Mouse (Mus musculus) ovary, postnatal 36 days (tissue): Measurements from ENCODE around the gene Hic2.
"Not testable (repeated sequence)": the region's sequence is repeated elsewhere in the genome, so short reads cannot be mapped to it uniquely, and the experiment has no call there.

Source experiments
- DNase-seq: peaks from one replicate; pipeline ENCODE4 v3.0.0; 2022; ENCODE audit warnings: low spot score, mixed read lengths

Hic2 gene

DNA sequence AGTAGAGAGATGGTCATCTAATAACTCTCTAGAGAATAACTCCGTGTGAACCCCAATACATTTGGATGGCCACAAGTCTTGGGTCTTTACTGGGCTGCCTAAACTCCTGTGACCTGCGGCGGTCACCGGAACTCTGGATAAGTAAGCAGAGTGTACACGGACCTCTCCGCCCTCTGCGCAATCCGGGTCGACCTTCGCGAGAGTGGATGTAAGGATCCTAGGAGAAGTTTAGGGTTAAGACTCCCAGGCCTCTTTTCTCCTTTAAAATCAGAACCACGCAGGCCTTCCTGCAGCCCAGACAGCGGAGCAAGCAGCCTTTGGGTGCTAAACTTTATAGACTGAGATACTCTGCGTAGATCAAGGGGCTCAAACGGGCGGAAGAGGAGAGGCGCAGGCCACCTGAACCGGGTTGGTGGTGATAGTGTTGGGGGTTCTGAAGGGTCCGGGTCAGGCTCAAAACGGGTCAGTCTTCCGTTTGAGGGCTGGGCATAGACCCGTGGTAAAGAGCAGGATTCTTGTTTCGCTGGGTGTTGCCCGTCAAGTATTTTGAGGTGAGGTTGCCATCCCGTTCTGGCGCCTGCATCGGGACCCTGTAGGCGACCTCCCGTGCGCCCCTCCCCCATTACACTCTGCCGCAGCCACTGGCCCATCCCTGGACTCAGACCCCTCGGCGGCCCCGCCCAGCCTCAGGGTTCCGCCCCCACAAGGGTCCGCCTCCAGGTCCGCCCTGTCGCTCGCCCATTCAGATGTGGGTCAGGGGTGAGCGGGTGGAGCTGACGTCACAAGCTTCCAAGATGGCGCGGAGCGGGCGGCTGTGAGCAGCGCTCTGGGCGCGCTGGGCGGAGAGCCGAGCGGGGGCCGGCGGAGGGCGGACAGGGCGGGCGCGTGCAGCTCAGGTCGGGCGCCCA is at the start of gene Hic2:
TSS of gene Hic2 (plus strand) at position 779 of the 908 bp plus-strand sequence.
- DNase-seq = peak; percentile 96

DNA sequence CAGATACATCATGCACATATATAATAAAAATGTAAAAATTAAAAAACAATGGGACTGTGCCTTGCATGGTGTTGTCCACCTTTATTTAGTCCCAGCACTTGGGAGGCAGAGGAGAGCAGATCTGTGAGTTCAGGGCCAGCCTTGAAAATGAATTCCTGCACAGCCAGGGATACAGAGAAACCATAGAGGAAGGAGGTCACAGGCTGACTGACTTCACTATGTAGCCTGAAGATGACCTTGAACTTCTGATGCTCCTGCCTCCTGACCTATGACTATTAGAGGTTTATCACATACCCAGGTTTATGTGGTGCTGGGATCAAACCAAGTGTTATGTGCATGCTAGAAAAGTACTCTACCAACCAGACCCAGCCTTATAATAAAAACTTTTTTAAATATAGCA is 47.9 kb upstream of the Hic2 start:
- no peak for DNase-seq

DNA sequence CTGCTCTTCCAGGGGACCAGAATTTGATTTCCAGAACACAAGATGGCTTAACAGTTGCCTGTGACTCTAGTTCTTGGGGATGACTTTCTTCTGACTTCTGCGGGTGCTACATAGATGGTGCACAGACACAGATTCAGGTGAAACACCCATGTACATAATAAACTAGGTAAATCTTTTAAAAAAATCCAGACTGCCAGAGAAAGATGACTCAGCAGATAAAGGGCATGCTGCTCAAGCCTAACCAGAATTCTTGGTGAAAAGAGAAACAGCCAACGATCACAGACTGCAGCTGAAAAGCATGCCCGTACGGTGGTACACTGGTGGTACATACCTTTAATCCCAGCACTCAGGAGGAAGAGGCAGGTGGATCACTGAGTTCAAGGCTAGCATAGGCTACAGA is 39.5 kb upstream of the Hic2 start:
- DNase-seq = no peak

DNA sequence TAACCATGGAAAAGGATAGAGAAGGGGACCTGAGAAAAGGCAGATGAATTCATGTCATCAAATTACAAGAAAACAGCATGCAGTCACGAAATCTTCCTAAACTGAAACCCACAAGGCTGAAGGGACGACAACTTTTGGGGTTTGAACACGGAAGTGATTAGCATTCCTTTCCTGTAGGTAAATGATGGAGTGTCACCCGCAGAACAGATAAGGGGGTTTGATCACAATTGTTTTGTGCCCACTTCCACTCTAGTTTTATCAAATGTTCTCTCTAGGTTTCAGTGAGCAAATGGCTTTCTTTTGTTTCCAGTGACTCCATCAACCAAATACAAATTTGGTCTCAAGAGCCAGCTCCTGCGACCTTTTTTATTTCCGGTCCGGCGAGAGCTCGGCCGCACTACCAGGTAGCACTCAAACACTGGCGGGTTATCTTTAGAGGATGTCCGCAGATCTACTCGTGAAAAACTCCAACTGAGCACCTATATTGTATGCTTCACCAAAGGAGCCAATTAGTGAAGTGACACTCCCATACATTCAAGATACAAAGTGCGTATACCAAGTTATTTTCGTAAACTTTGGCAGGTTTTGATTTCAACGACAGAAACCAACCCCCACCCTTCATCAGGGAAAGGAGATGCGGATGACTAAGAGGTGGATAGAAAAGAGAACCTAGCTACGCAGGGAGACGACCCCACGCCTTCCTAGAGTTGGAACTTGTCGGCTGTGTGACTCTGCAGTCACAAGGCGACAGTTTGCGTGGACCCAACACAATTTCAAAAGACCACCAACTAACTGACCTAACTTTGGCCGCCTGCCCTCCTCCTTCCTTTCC is 33.0 kb upstream of the Hic2 start:
- DNase-seq = no peak

DNA sequence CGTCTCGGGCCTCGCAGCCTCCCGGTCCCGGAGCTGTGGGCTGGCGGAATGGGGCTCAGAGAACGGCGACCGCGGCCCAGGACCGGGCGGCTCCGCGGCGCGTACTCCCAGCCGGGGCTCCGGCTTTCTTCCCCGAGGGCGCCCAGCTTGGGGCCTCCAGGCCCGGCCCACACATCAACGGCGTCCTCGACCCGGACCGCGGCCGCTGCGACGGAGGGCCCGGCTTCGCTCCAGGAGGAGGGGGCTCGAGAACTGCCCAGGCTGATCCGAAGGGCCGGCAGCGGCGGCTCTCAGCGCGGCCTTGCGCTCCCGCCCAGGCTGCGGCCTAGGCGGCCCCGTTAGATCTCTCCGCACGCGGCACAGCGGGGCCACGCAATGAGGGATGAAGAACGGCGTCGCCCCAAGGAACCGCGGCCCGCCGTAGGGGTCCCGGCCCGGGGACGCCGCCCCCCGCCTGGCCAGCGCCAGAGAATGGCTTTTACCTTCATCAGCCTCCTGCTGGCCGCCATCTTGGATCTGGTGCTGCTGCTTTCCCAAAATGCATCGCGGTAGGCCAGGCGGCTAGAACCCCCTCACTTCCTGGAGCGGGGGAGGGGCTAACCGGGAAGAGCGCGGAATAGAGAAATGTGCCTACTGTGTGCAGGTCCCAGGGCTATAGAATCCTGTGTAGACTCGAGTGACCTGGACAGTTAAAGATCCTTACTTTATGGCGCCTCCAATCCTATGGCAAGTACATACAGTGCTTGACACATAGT is 32.2 kb upstream of the Hic2 start:
- peak; percentile 80 for DNase-seq

DNA sequence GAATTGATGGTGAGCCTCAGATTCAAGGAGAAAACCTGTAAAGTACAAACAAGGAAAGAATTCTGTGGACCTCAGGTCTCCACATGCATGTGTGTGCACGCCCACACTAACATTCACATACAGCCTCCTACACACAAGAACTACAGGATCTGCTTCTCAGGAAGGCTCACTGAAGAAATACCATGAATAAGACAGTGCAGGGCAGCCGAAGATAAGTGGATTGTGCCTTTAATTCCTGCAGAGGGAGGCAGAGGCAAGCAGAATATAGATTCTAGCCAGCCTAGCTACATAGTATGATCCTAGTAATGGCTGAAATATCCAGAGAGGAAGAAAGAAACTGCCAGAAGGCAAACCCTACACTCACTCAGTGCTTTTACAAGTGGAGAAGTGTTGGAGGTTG is 31.4 kb upstream of the Hic2 start:
- DNase-seq = no peak

DNA sequence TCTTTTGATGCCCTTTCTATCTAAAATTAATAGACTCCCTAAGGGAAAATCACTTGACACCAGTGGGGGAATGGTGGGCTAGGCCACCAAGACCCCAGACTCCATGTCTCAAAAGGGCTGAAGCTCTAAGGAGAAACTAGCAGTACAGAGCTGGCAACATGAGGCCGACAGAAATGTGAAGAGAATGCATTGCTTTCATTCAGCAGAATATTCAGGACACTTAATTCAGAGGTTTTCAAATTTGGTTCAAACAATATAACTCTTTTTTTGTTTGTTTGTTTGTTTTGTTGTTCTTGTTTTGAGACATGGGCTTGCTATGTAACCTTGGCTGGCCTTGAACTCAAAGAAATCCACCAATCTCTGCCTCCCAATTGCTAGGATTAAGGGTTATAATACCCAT is 30.8 kb upstream of the Hic2 start, which contains the start of gene Ube2l3:
TSS of gene Ube2l3 (minus strand) at position 101 of the 400 bp plus-strand sequence.
- no peak for DNase-seq

DNA sequence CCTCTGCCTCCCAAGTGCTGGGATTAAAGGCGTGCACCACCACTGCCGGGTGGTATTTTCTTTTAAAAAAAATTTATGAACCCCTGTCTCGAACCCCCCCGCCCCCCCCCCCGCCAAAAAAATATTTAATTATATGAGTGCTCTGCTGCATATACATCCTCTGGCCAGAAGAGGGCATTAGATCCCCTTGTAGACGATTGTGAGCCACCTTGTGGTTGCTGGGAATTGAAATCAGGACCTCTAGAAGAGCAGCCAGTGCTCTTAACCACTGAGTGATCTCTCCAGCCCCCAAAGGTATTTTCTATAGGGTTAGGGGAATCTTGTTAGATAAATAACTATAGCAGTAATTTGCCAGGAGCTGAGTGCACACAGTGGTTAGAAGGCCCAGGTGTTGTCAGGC is 28.4 kb upstream of the Hic2 start:
- DNase-seq = no peak

DNA sequence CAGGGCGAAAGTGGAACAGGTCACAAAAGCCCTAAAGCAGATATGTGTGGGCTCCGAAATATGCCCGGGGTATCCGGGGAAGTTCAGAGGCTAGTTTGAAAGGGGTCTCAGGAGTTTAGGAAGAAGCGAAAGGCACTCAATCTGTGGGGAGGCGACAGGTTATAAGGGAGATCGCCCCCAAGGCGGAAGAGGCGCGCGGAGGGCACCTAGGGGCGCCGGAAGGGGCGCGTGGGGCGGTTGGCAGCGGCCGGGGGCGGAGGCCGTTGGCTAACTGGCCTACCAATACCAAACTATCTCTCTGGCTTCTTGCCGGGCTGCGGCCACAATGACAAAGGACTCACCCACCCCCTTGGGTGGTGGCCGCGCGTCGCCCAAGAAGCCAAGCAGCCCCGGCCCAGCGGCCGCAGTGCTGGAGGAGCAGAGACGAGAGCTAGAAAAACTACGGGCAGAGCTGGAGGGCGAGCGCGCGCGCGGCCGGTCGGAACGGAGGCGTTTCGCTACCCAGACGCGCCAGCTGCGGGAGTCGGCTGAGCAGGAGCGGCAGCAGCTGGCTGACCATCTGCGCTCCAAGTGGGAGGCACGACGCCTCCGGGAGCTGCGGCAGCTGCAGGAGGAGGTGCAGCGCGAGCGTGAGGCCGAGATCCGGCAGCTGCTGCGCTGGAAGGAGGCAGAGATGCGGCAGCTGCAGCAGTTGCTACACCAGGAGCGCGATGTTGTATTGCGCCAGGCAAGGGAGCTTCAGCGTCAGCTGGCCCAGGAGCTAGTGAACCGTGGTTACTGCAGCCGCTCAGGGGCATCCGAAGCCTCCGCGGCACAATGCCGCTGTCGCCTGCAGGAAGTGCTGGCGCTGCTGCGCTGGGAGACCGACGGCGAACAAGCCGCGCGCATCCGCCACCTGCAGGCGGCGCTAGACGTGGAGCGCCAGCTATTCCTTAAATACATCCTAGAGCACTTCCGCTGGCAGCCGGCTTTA is 24.7 kb upstream of the Hic2 start, which contains the start of gene Rimbp3:
TSS of gene Rimbp3 (plus strand) at position 215 of the 973 bp plus-strand sequence.
- DNase-seq = peak; percentile 85

DNA sequence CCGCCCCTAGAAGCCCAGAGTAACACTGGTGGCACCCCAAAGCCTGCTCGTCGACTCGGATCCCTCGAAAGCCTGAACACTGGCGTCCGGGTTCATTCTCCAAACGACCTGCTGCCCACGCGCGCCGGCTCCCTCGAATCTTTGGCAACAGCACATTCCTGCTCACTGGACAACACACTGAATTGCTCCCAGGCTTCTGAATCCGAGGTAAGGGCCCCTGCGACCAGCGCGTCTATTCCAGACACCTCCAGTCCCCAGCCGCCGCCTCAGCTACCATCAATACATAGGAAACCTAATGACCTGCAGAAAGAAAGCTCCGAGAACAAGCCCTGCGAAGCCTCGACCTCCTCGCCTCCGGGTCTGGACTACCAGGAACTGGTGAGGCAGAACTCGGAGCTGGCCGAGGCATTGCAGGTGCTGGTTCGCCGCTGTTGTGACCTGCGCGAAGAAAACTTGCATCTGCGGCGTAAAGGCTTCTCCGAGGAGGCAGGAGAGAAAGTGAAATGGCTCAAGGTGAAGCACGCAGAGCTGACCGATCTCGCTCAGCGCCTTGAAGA is 23.9 kb upstream of the Hic2 start:
- peak; percentile 36 for DNase-seq

DNA sequence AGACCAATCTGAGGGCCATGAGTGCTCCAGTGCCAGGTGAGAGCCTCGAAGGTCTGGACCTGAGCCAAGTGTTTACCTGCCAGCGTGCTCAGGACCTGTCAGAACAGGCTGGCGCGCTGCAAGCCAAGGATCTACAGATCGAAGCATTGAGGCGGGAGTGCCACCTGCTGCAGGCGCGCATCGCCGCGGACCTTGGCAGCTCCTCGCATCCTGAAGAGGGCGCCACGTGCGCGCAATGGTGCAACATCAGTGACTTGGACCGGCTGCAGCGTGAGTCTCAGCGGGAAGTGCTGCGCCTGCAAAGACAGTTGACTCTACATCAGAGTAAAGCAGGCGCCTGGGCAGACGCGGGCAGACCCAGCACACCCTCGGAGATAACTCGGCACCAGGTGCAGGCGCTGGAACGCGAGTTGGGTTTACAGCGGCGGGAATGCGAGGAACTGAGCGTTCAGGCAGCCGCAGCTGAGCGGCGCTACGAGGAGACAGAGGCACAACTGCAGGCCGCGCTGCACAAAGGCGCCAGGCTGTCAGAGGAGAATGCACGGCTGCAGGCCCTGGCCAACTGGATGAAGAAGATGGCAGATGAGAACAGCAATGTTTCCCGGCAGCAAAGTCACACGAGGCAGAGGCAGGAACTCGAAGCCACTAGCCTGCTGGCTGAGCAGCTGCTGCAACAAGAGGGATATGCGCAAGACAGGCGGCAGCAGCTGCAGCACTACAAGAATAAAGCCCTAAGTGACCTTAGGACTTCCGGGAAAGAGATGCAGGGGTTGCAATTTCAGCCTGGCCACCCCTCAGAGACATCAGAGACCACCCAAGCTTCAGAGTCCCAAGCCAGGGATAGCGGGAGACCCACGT is 23.2 kb upstream of the Hic2 start:
- peak; percentile 88 for DNase-seq

DNA sequence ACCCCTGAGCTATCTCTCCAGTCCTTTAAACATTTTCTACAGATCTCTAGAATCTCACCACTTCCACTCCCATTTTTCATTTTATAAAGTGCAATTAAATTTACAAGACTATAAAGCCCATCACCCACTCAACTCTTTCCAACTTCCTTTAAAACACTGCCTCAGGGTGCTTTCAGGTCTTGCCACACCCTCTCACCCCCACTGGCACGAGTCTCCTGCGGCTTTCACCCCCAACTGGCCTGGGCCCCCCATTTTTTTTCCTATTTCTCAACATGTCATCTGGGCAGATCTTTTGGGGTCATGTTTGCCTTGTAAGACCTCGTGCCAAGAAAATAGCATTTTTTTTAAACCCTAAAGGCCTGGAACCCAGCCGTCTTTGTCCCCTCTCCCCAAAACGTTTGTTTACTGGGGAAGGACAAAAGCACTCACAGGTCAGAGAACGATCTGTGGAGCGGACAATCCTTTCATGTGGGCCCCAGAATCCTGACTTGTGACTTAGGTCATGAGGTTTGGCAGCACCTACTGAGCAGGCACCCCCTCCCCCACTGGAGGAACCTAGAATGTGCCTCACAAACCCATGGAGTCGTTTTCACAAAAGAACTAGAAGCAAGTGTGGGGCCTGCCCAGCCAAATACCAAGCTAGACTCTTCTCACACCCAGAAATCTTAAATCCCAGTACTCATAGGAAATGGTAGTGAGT is 16.3 kb upstream of the Hic2 start:
- DNase-seq = no peak

DNA sequence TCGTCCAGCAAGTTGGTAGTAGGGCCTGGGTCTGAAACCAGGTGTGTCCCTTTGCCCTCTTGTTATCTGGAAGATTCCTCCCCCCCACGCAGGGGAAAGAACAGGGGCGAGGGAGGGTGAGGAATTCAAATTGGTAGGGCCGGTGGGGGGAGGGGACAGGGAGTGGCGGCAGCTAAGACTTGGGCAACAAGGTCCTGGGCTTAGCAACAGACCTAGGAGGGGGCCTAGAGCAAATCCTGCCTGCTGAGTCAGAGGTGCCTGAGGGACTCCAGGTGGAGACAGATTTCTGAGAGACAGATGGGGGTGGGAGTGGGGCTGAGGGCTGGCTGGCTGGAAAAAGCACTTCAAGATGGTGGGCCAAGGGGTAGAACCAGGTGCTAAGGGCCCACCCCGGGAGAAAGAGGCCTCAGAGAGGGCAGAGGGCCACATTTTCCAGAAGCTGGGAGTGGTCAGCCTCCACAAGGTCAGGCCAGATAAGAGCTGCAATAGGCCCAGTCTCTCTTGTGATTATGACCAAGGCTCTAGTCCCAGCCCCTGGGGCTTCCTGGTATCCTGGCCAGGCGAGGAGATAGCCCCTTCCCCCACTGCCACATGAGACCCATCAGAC is 13.1 kb upstream of the Hic2 start:
- DNase-seq = no peak

DNA sequence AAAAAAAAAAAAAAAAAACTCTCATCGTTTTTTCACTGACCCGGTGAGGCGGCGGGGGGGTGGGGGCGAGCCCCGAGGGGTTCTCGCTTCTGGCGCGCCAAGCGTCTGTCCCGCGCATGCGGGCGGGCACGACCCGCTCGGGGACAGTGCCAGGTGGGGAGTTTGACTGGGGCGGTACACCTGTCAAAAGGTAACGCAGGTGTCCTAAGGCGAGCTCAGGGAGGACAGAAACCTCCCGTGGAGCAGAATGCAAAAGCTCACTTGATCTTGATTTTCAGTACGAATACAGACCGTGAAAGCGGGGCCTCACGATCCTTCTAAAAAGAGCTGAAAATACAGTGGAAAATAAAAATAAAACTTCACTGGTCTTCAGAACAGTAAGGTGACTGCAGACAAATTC is 11.2 kb upstream of the Hic2 start:
- DNase-seq = peak; percentile 95

DNA sequence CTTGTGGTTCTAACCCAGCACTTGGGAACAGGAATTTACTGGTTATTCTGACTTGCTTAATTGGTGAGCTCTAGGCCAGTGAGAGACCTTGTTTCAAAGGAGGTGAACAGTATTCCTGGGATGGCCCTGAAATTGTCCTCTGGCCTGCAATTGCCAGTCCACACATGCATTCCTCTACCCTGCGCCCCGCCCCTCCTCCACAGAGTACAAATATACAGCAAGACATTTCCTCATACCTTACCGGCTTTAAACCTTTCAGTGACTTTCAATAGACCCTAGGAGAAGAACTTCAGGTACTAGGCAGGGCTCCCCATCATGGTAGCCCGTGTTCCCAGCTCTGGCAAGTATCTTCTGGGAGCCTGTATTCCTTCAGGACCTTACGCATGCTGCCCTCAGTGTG is 7.8 kb upstream of the Hic2 start:
- DNase-seq = no peak

DNA sequence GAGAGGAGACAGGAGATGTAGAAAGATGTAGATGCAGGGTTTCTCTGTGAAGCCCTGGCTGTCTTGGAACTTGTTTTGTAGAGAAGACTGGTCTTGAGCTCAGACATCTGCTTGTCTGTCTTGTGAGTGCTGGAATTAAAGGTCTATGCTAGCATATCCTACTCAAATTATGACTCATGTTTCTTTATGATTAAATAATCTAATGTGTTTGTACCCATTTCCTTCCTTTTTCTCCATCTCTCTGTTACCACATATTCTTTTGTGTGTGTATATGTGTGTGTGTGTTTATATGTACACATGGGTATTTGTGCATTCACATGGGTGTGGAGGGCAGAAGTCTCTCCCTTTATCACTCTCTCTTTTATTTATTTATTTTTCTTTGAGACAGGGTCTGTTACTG is 6.9 kb upstream of the Hic2 start:
- no peak for DNase-seq

DNA sequence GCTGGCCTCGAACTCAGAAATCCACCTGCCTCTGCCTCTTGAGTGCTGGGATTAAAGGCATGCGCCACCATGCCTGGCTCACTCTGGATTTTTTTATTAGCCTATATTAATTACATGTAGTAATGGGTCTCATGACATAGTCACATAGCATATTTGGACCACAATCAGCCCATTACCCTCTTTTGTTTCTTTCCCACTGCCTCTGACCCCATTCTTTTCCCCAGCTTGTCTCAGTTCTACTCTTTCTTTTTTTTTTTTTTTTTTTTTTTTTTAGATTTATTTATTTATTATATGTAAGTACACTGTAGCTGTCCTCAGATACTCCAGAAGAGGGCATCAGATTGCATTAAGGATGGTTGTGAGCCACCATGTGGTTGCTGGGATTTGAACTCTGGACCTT is 1.8 kb upstream of the Hic2 start:
- DNase-seq = not testable (repeated sequence)

DNA sequence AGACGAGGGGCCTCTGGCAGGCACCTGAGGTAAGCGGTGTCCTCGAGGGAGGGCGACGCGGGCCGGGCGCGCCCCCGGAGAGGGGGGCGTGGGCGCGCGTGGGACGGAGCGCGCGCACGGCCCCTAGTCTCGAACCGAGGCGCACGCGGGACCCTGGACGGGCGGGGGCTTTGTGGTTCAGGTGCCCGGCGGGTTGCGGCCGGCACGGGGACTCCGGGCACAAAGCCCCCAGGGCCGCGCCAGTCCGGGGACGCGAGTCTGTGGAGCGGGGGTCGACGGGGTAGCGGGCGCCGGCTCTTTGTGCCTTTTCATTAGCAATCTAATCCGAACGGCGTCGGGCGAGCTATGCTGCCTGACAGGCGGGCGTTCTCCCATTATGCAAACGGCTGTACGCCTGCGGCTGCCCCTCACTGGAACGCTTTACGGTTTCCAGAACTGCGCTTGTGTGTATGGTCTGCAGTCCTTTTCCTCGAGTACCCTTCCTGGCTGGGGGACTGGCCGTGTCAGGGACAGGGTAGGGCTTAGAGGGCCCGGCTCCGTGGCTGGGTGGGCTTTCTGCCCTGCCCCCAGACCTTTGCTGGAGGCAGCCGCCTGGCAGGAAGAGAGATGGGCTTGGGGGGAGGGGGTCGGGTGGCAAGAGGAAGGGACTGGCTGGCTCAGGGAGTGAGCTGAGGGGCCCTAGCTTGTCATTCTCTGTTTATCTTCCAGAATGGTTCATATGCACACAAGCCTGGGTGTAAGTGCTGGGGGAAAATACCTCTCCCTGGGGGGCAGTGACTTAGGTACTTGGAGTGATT is 528 bp downstream of the Hic2 start:
- peak; percentile 45 for DNase-seq
